ENCODE assay signal across 8 mouse cellular contexts in the genomic region with DNA sequence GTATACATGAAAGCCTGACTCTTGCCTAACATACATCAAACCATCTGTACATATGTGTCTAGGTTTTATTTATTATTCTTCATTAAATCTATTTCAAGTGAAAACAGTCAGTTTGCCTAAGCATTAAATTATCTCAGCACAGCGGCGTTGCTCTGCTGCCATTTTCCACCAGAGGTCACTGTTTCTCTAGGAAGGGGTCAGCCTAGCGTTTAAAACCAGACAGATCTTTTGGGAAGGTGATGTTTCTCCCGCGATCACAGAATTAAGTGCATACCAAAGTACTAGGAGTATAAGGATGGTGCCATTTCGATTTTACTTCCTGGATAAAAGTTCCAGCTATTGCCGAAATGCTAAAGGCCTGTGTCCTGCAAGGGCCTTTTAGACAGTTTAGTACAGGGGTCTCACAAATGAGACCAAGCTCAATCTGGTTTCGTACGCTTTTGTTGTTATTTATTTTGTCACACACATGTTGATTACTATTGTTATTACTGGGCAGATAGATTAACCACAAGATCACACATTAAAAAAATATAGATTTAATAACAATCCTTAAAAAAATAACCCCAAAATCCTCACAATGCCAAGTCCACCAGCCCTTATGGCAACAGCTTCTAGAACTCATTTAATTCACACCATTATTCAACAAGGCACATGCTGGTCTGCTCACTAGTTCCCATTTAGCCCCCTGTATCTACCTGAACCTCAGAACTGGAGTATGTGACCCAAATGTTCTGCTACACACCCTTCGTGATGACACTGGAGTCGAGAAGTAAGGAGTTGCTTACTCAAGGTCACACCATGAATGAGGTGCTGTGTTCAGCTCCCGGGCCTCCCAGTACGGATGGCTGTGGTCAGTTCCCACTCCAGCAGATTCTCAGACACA. TPM values are rescaled to one million over a fixed set of nuclear protein-coding genes. Genes with fewer than 3 reads are reported as not detected.
DNase-seq lines count a peak whose midpoint lies in the region; ATAC-seq and TF ChIP-seq lines count a peak whose summit lies in the region.

No protein-coding gene starts in this region.

- 0 out of 2 replicates have a peak overlapping the region, but pooled peaks have one; percentile 28 for H3K4me2 ChIP-seq in forebrain, embryonic 16.5 days (ENCODE audit: low read length)
- H3K4me2 ChIP-seq in hindbrain, embryonic 14.5 days (replicated peaks), result no peak overlapping the region

- 42% methylated on average over 13 of the region's 13 CpGs for WGBS in forebrain, embryonic 16.5 days
- WGBS in hindbrain, embryonic 14.5 days, result 44% methylated on average over 13 of the region's 13 CpGs

- peak; percentile 64 for DNase-seq in MEL (ENCODE audit: low read depth, low spot score)
- peak; percentile 91 for DNase-seq in hindbrain, embryonic 14.5 days (ENCODE audit: low spot score)
- peak; percentile 87 to 88 for DNase-seq in layer of hippocampus, postnatal 10 days (ENCODE audit: low spot score in 2 of 2)
- DNase-seq in lung, postnatal 36 days, result peak; percentile 85
- peak; percentile 76 for DNase-seq in retina, postnatal 1 day
- DNase-seq in urinary bladder, adult 2 months (ENCODE audit: low spot score), result peak; percentile 34

- no peaks in the 10 kb centered on the region for H3K79me2 ChIP-seq in MEL (ENCODE audit: control insufficient read depth, insufficient read depth, low read length, poor library complexity)

- peak; percentile 58; the same call in 1 of the 2 replicates for ATAC-seq in cerebellum, adult (ENCODE audit: insufficient number of reproducible peaks, low FRiP score, low TSS enrichment)
- ATAC-seq in forebrain, embryonic 16.5 days, result peak; percentile 91
- peak; percentile 80; the same call in 1 of the 2 replicates for ATAC-seq in hindbrain, embryonic 14.5 days (ENCODE audit: low FRiP score)

- H3K27me3 ChIP-seq in MEL (ENCODE audit: control insufficient read depth in 1 of 2, insufficient read depth in 2 of 2, low read length in 2 of 2), result no peaks in the 10 kb centered on the region
- H3K27me3 ChIP-seq in forebrain, embryonic 16.5 days (replicated peaks; ENCODE audit: control insufficient read depth, insufficient read depth, low read length), result no peaks in the 10 kb centered on the region
- no peaks in the 10 kb centered on the region for H3K27me3 ChIP-seq in hindbrain, embryonic 14.5 days (ENCODE audit: control insufficient read depth, insufficient read depth, low read length)

- no peak overlapping the region for H3K9ac ChIP-seq in MEL (ENCODE audit: control insufficient read depth, low read depth, low read length, poor library complexity, severe bottlenecking)
- no peak overlapping the region for H3K9ac ChIP-seq in forebrain, embryonic 16.5 days (replicated peaks; ENCODE audit: low read depth, low read length)
- no peak overlapping the region for H3K9ac ChIP-seq in hindbrain, embryonic 14.5 days

- TF ChIP-seq EP300 in MEL (IDR thresholded peaks at IDR 0.05; ENCODE audit: low read depth in 1 of 2, low read length in 2 of 2), result no peak

- no peaks in the 10 kb centered on the region for H3K9me3 ChIP-seq in MEL (replicated peaks; ENCODE audit: insufficient read depth, low read length)
- H3K9me3 ChIP-seq in forebrain, embryonic 16.5 days (ENCODE audit: control insufficient read depth, low read length), result peaks cover 2% of the 10 kb centered on the region; the same call in 1 of the 2 replicates
- no peaks in the 10 kb centered on the region for H3K9me3 ChIP-seq in hindbrain, embryonic 14.5 days (ENCODE audit: control insufficient read depth, low read length)

- peak; percentile 84 to 94 (median 92) for TF ChIP-seq CTCF in MEL (IDR thresholded peaks at IDR 0.05 in 2 of 3, conservative IDR thresholded peaks at IDR 0.05 in 1 of 3; ENCODE audit: control insufficient read depth in 1 of 3, insufficient read depth in 1 of 3, low read depth in 2 of 3, low read length in 3 of 3, poor library complexity in 1 of 3, severe bottlenecking in 1 of 3)

- no peak overlapping the region for H3K4me3 ChIP-seq in MEL (ENCODE audit: control insufficient read depth in 1 of 2, insufficient read depth in 1 of 2, low read depth in 2 of 2, low read length in 2 of 2)
- H3K4me3 ChIP-seq in forebrain, embryonic 16.5 days (replicated peaks; ENCODE audit: low read length), result no peak overlapping the region
- no peak overlapping the region for H3K4me3 ChIP-seq in hindbrain, embryonic 14.5 days (replicated peaks; ENCODE audit: low read length)

- no peak overlapping the region for H3K27ac ChIP-seq in MEL (ENCODE audit: control insufficient read depth, low read depth, low read length)
- no peak overlapping the region for H3K27ac ChIP-seq in forebrain, embryonic 16.5 days (ENCODE audit: low read length)
- no peak overlapping the region for H3K27ac ChIP-seq in hindbrain, embryonic 14.5 days

- H3K4me1 ChIP-seq in MEL (ENCODE audit: control insufficient read depth in 1 of 2, insufficient read depth in 2 of 2, low read length in 2 of 2), result no peaks in the 10 kb centered on the region
- peaks cover 5% of the 10 kb centered on the region for H3K4me1 ChIP-seq in forebrain, embryonic 16.5 days (replicated peaks; ENCODE audit: control insufficient read depth, insufficient read depth, low read length)
- H3K4me1 ChIP-seq in hindbrain, embryonic 14.5 days (replicated peaks; ENCODE audit: control insufficient read depth, insufficient read depth, low read length), result no peaks in the 10 kb centered on the region

- TF ChIP-seq RAD21 in MEL (IDR thresholded peaks at IDR 0.05; ENCODE audit: low read depth, low read length), result peak; percentile 99

- TF ChIP-seq POLR2A in MEL (IDR thresholded peaks at IDR 0.05; ENCODE audit: control insufficient read depth in 1 of 2, insufficient read depth in 1 of 2, low read depth in 1 of 2, low read length in 2 of 2, poor library complexity in 1 of 2), result no peak

- no peaks in the 10 kb centered on the region for H3K36me3 ChIP-seq in MEL (ENCODE audit: control insufficient read depth in 1 of 2, insufficient read depth in 2 of 2, low read length in 2 of 2)
- H3K36me3 ChIP-seq in forebrain, embryonic 16.5 days (ENCODE audit: control insufficient read depth, insufficient read depth), result no peaks in the 10 kb centered on the region
- no peaks in the 10 kb centered on the region for H3K36me3 ChIP-seq in hindbrain, embryonic 14.5 days (replicated peaks; ENCODE audit: control insufficient read depth, insufficient read depth)

TF ChIP-seq in MEL, 35 proteins besides CTCF, POLR2A, EP300 and RAD21:
- TF ChIP-seq MAFK (IDR thresholded peaks at IDR 0.05; ENCODE audit: borderline replicate concordance, low read depth, low read length) (no peak), MYC (IDR thresholded peaks at IDR 0.05; ENCODE audit: low read depth, low read length) (no peak), ELF1 (IDR thresholded peaks at IDR 0.05; ENCODE audit: low read depth, low read length) (no peak), CHD1 (IDR thresholded peaks at IDR 0.05; ENCODE audit: low read depth, low read length) (no peak), SMC3 (IDR thresholded peaks at IDR 0.05; ENCODE audit: low read depth, low read length) (peak; percentile 99), MEF2A (IDR thresholded peaks at IDR 0.05; ENCODE audit: extremely low read depth, insufficient replicate concordance, low read depth, low read length, poor library complexity, severe bottlenecking) (no peak), TBP (IDR thresholded peaks at IDR 0.05; ENCODE audit: low read depth, low read length) (no peak), CHD2 (IDR thresholded peaks at IDR 0.05; ENCODE audit: low read length) (no peak), BHLHE40 (IDR thresholded peaks at IDR 0.05; ENCODE audit: borderline replicate concordance, low read depth, low read length) (no peak), ETS1 (IDR thresholded peaks at IDR 0.05; ENCODE audit: low read depth, low read length) (no peak), ZC3H11A (IDR thresholded peaks at IDR 0.05; ENCODE audit: low read depth, low read length) (peak; percentile 98)

RNA-seq across cellular contexts. Expression of a gene that starts 29.5 kb away (rescaled TPM):
- total RNA-seq in MEL (2012; rRNA removed), result 13.9 and 14.8 TPM in 2 replicates
- polyA plus RNA-seq in MEL (2012; ENCODE audit: insufficient read depth in 1 of 2, insufficient read length in 2 of 2, low read depth in 1 of 2, low replicate concordance in 2 of 2, missing spikeins in 1 of 2), result 10 to 100 TPM in 1 of 2 experiments, not detected in 1; 10.8 TPM
- polyA plus RNA-seq in forebrain, embryonic 16.5 days (2015; fragmentation: Nextera tagmentation; extraction: Ambion mirVana), result 28.2 and 31.9 TPM in 2 replicates
- polyA plus RNA-seq in hindbrain, embryonic 14.5 days (2014; fragmentation: Nextera tagmentation; extraction: Ambion mirVana), result 27.0 and 33.2 TPM in 2 replicates
- total RNA-seq in layer of hippocampus, postnatal 10 days (2021), result 10 to 100 TPM; 29.0 to 30.2 TPM
- polyA plus RNA-seq in urinary bladder, adult 2 months (2012; rRNA removed), result 14.8 and 16.8 TPM in 2 replicates

RNA-seq across cellular contexts. Expression of a gene that starts 43.6 kb away (rescaled TPM):
- not detected in 2 replicates for total RNA-seq in MEL (2012; rRNA removed)
- not detected for polyA plus RNA-seq in MEL (2012; ENCODE audit: insufficient read depth in 1 of 2, insufficient read length in 2 of 2, low read depth in 1 of 2, low replicate concordance in 2 of 2, missing spikeins in 1 of 2)
- 72.2 and 80.1 TPM in 2 replicates for polyA plus RNA-seq in forebrain, embryonic 16.5 days (2015; fragmentation: Nextera tagmentation; extraction: Ambion mirVana)
- polyA plus RNA-seq in hindbrain, embryonic 14.5 days (2014; fragmentation: Nextera tagmentation; extraction: Ambion mirVana), result 34.7 and 35.2 TPM in 2 replicates
- 10 to 100 TPM; 65.0 to 72.0 TPM for total RNA-seq in layer of hippocampus, postnatal 10 days (2021)
- polyA plus RNA-seq in urinary bladder, adult 2 months (2012; rRNA removed), result 32.3 and 39.6 TPM in 2 replicates

Comparison
In these comparisons a context has a peak if more than half of its experiments do, and no peak if none do; other contexts are left out.
1. DNase-seq: peak in every context shown above with its lines; median percentile 91 in hindbrain, embryonic 14.5 days; 88 in layer of hippocampus, postnatal 10 days; 85 in lung, postnatal 36 days; 76 in retina, postnatal 1 day; 64 in MEL; 34 in urinary bladder, adult 2 months.
2. RNA of a gene that starts 43.6 kb away (polyA plus RNA-seq): 72.2 to 80.1 TPM in forebrain, embryonic 16.5 days, 32.3 to 39.6 TPM in urinary bladder, adult 2 months and 34.7 to 35.2 TPM in hindbrain, embryonic 14.5 days; not detected in MEL; every median in the first group is over 10 times any median in the second.
3. Peak in every context shown above with its lines, with median percentiles within 50 percentile points of each other: ATAC-seq.